35 mouse cellular contexts compared by ENCODE assay signal in genomic region chr7:118498984-118499783, GRCm38 (mm10). TPM values are rescaled to one million over a fixed set of nuclear protein-coding genes. Genes with fewer than 3 reads are reported as not detected.
DNase-seq lines count a peak whose midpoint lies in the region; ATAC-seq and TF ChIP-seq lines count a peak whose summit lies in the region.
"Had no signal": no experiment of that assay in that cellular context is flagged by ENCODE, and none has a peak within 500 bp of the region (broad histone marks: within the 10 kb centered on the region; RNA-seq: fewer than 3 reads in every experiment).

No protein-coding gene starts in this region.

- 89% methylated on average over 12 of the region's 12 CpGs for WGBS in hindbrain, postnatal 0 days

- H3K36me3 ChIP-seq in hindbrain, postnatal 0 days (ENCODE audit: insufficient read depth, low read length) = no peaks in the 10 kb centered on the region
- H3K36me3 ChIP-seq: embryonic facial prominence, embryonic 12.5 days; G1E; heart, embryonic 12.5 days; limb, embryonic 12.5 days; liver, embryonic 15.5 days; neural tube, embryonic 13.5 days had no signal

- no peak for TF ChIP-seq CTCF in hindbrain, postnatal 0 days (IDR thresholded peaks at IDR 0.05; ENCODE audit: low read depth)

- ATAC-seq in monocyte, adult 5-6 weeks (replicated peaks; ENCODE audit: insufficient number of reproducible peaks, low FRiP score, low TSS enrichment, poor library complexity, severe bottlenecking) = 0 out of 2 replicates have a peak, but pooled peaks have one; percentile 27
- no peak for ATAC-seq in hindbrain, postnatal 0 days
- ATAC-seq: forebrain, embryonic 16.5 days; inflammation-experienced regulatory T-cells, adult 6 months; midbrain, embryonic 16.5 days had no signal

- DNase-seq in heart, adult 11 months = peak; percentile 88
- no peak for DNase-seq in heart, adult 8-10 months (ENCODE audit: low spot score)
- DNase-seq in thymus, postnatal 14 days = peak; percentile 3
- DNase-seq in thymus, postnatal 36 days = no peak
- DNase-seq in hindbrain, postnatal 0 days (ENCODE audit: low spot score) = no peak
- no peak for DNase-seq in frontal cortex, postnatal 10 days (ENCODE audit: low spot score in 2 of 2)
- no peak for DNase-seq in right cerebral cortex, postnatal 25 days
- DNase-seq: adrenal gland, adult 8-10 months; cerebellum, adult 9-10 months; cerebellum, postnatal 36 days; gastrocnemius, postnatal 14 days; heart, postnatal 10 days; kidney, adult 9 months; kidney, postnatal 25 days; lung, embryonic 14.5 days; spleen, adult 18-20 months had no signal

- H3K4me2 ChIP-seq in hindbrain, postnatal 0 days (ENCODE audit: low read depth, low read length) = no peak overlapping the region
- H3K4me2 ChIP-seq: embryonic facial prominence, embryonic 12.5 days; heart, embryonic 12.5 days; hindbrain, embryonic 14.5 days; limb, embryonic 12.5 days; liver, embryonic 15.5 days; lung, embryonic 14.5 days; midbrain, embryonic 11.5 days; neural tube, embryonic 13.5 days had no signal

- H3K27ac ChIP-seq in hindbrain, postnatal 0 days = no peak overlapping the region
- H3K27ac ChIP-seq: embryonic facial prominence, embryonic 12.5 days; hindbrain, embryonic 14.5 days; layer of hippocampus, adult 2 months; left cerebral cortex, adult 2 months; limb, embryonic 12.5 days; liver, embryonic 15.5 days; macrophage; neural tube, embryonic 13.5 days had no signal

- no peak overlapping the region for H3K4me3 ChIP-seq in hindbrain, postnatal 0 days (ENCODE audit: low read length)
- H3K4me3 ChIP-seq: embryonic facial prominence, embryonic 12.5 days; heart, embryonic 12.5 days; layer of hippocampus, adult 2 months; left cerebral cortex, adult 2 months; limb, embryonic 12.5 days; liver, embryonic 15.5 days; myocyte; neural tube, embryonic 13.5 days had no signal

- H3K27me3 ChIP-seq in hindbrain, postnatal 0 days (ENCODE audit: insufficient read depth, low read length) = no peaks in the 10 kb centered on the region
- H3K27me3 ChIP-seq: embryonic facial prominence, embryonic 12.5 days; limb, embryonic 12.5 days; liver, embryonic 15.5 days; neural tube, embryonic 13.5 days had no signal

- H3K9ac ChIP-seq in hindbrain, postnatal 0 days (replicated peaks; ENCODE audit: low read length) = no peak overlapping the region
- H3K9ac ChIP-seq: embryonic facial prominence, embryonic 12.5 days; heart, embryonic 12.5 days; hindbrain, embryonic 14.5 days; limb, embryonic 12.5 days; liver, embryonic 15.5 days; lung, embryonic 14.5 days; neural tube, embryonic 13.5 days had no signal

- no peaks in the 10 kb centered on the region for H3K4me1 ChIP-seq in hindbrain, postnatal 0 days (ENCODE audit: insufficient read depth, low read length)
- H3K4me1 ChIP-seq: heart, embryonic 12.5 days; limb, embryonic 12.5 days; liver, embryonic 15.5 days; neural tube, embryonic 13.5 days had no signal

- H3K9me3 ChIP-seq in hindbrain, postnatal 0 days (ENCODE audit: low read length) = no peaks in the 10 kb centered on the region
- H3K9me3 ChIP-seq: embryonic facial prominence, embryonic 12.5 days; G1E; liver, embryonic 15.5 days; neural tube, embryonic 13.5 days had no signal

RNA-seq across cellular contexts. Expression of gene Itpripl2, which starts 7.4 kb away (rescaled TPM):
- 10 to 100 TPM; 15.0 to 23.1 (median 19.3) TPM for total RNA-seq in heart, adult 8-10 months (2022)
- total RNA-seq in monocyte, adult 5-6 weeks (2017) = 13.5 to 17.3 TPM (median 14.1 TPM) in 3 replicates
- total RNA-seq in hindbrain, postnatal 0 days (2014; rRNA removed) = 4.5 and 6.1 TPM in 2 replicates
- 0.66 and 0.73 TPM in 2 replicates for polyA plus RNA-seq in hindbrain, postnatal 0 days (2015; fragmentation: Nextera tagmentation; extraction: Ambion mirVana)
- polyA plus RNA-seq: G1E had no signal

RNA-seq across cellular contexts. Expression of gene Coq7, which starts 34.0 kb away (rescaled TPM):
- total RNA-seq in heart, adult 8-10 months (2022) = 100 to 1,000 TPM; 124 to 136 (median 130) TPM
- total RNA-seq in monocyte, adult 5-6 weeks (2017) = 4.1 to 7.9 TPM (median 5.2 TPM) in 3 replicates
- 32.0 and 35.8 TPM in 2 replicates for total RNA-seq in hindbrain, postnatal 0 days (2014; rRNA removed)
- polyA plus RNA-seq in hindbrain, postnatal 0 days (2015; fragmentation: Nextera tagmentation; extraction: Ambion mirVana) = 154 and 157 TPM in 2 replicates

RNA-seq across cellular contexts. Expression of gene Syt17, which starts 51.2 kb away (rescaled TPM):
- 1 to 10 TPM in 1 of 4 experiments, under 1 TPM in 3; 0.84 to 1.0 (median 0.96) TPM for total RNA-seq in heart, adult 8-10 months (2022)
- total RNA-seq in monocyte, adult 5-6 weeks (2017) = not detected in 3 replicates
- 50.9 and 57.8 TPM in 2 replicates for total RNA-seq in hindbrain, postnatal 0 days (2014; rRNA removed)
- 29.3 and 30.7 TPM in 2 replicates for polyA plus RNA-seq in hindbrain, postnatal 0 days (2015; fragmentation: Nextera tagmentation; extraction: Ambion mirVana)
- total RNA-seq: G1E; granulocyte monocyte progenitor cell, adult 5-6 weeks; hematopoietic stem cell, adult 5-6 weeks; liver, adult 2 months had no signal
- polyA plus RNA-seq: G1E; liver, adult 2 months; macrophage had no signal

Comparison
In these comparisons a context has a peak if more than half of its experiments do, and no peak if none do; other contexts are left out.
1. DNase-seq: peak in heart, adult 11 months (single experiment) and thymus, postnatal 14 days (single experiment); none in heart, adult 8-10 months (single experiment), thymus, postnatal 36 days (0 of 2), hindbrain, postnatal 0 days (single experiment), frontal cortex, postnatal 10 days (0 of 2) and right cerebral cortex, postnatal 25 days (single experiment).
2. RNA of gene Syt17, which starts 51.2 kb away (total RNA-seq): 50.9 to 57.8 TPM in hindbrain, postnatal 0 days; 0.84 to 1.0 TPM in heart, adult 8-10 months and not detected in monocyte, adult 5-6 weeks; every median in the first group is over 10 times any median in the second.